Mouse (Mus musculus) common myeloid progenitor, adult 5-6 weeks (primary cell): Measurements from ENCODE around the gene Pacs1. TPM values are rescaled to one million over a fixed set of nuclear protein-coding genes. Genes with fewer than 3 reads are reported as not detected.
A peak's percentile ranks its signal among the peaks of the same experiment; 100 is the strongest.
"Not testable (repeated sequence)": the region's sequence is repeated elsewhere in the genome, so short reads cannot be mapped to it uniquely, and the experiment has no call there.

ENCODE experiments used
- ATAC-seq: replicated peaks from 2 replicates; pipeline ENCODE4 v1.8.0; 2016; ENCODE audit warnings: low read depth, mild to moderate bottlenecking, moderate TSS enrichment, inconsistent platforms; ENCODE audit not compliant: poor library complexity, severe bottlenecking
- total RNA-seq: library from RNA; stranded (forward); fragments of 200-1000, 187-1606 nt; gene quantifications from 2 replicates; pipeline ENCODE4 v1.2.3, GENCODE M21; 2017

Pacs1 gene
- total RNA-seq, 1 experiment from 2014 or later = 20.6 TPM

DNA sequence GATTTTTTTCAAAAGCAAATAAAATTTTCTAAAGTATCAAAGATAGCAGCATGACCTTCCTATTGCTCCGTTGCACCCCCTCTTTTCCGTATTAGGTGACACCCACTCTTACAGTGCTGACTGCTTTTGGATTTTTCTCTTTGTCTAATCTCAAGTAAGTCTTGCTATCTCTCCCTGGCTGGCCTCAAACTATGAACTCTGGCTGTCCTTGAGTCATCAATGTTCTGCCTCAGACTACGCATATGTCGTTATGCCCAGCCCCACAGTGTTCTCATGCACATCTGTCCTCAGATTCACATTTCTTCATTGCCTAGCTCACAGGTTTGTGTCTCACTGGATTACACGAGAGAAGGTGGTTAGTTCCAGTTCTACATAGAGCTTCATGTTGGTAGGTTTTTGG, 3.5 kb downstream of the Pacs1 start:
- ATAC-seq = no peak

GRCm38 (mm10) chr19:5268875-5269274, 4.0 kb downstream of the Pacs1 start:
- no peak for ATAC-seq

GRCm38 (mm10) chr19:5268017-5268416, 4.9 kb downstream of the Pacs1 start:
- ATAC-seq = peak; percentile 30; the same call in 1 of the 2 replicates

- peak; percentile 43; the same call in 1 of the 2 replicates for ATAC-seq
Measured at GRCm38 (mm10) chr19:5267015-5267414, 5.9 kb downstream of the Pacs1 start.

GRCm38 (mm10) chr19:5257140-5257539, 15.8 kb downstream of the Pacs1 start:
- peak; percentile 80; the same call in 1 of the 2 replicates for ATAC-seq

GRCm38 (mm10) chr19:5236981-5237380, 35.9 kb downstream of the Pacs1 start:
- ATAC-seq = not testable (repeated sequence)

- no peak for ATAC-seq
Measured at GRCm38 (mm10) chr19:5232696-5233095, 40.2 kb downstream of the Pacs1 start.

DNA sequence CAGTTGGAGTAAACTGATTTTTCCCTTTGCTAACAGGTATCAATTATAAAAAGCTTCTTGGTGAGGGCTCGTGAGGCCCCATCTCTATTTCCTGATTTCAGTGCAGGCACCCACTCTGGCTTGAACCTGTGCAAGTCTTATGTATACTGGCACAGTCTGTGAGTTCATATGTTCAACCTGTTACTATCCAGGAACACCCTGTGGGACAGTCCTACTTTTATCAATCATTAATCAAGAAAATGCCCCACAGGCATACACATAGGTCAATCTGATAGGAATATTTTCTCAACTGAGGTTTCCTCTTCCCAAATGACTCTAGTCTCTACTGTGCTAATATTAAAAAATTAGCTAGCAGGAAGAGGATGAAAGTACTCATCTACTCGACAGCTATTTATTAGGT, 42.8 kb downstream of the Pacs1 start:
- no peak for ATAC-seq

DNA sequence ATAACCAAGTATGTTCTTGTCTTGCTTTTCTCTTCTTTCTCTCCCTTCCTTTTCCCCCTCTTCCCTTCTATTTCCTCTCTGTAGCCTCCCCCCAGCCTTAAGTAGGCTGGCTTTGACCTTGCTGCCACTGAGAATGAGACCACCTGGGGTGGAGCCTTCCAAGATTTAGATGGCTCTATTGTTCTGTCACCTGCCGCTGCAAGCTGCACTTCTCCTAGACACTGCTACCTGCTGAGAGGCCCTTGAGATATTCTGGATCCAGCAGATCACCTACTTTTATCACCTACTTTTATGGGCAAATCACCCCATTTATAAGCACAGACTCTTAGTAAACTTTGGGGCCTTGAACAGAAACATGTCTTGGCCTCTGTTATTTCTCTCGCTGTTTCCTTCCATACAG, 48.3 kb downstream of the Pacs1 start:
- ATAC-seq = no peak

GRCm38 (mm10) chr19:5224077-5224476, 48.8 kb downstream of the Pacs1 start:
- no peak for ATAC-seq

DNA sequence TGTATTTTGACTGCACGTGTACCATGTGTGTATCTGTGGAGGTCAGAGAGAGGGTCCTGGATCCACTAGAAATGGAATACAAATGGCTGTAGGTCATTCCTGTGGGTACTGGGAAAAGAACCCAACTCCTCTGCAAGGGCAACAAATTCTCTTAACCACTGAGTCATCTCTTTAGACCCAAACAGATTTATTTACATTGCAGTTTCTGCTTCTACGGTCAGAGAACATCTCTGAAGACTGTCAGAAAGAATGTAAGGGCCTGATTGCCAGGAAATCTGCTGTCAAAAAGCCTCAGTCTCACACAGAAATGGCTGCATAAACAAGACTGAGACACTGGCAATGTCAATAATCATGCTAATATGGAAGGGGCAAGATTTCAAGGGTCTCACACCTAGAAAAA, 51.0 kb downstream of the Pacs1 start:
- no peak for ATAC-seq

GRCm38 (mm10) chr19:5221219-5221723, 51.6 kb downstream of the Pacs1 start:
- ATAC-seq = not testable (repeated sequence)

- no peak for ATAC-seq
Measured at GRCm38 (mm10) chr19:5220389-5220788, 52.5 kb downstream of the Pacs1 start.

DNA sequence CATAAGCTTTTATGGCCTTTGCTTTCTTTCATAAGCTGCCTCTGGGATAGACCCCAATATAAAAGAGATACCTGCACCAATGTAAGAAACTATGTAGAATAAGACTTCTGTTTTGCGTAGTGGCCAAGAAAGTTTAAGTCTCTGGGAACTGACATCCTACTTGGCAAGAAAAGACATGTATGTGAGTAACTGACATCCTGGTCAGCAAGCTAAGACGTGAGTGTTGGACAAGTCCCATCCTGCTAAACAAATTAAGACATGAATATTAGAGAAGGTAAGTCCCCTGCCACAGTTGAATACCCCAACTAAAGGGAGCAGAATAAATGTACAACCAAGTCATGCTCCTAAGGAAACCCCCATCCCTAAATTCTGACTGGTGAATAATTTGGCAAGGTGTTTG, 71.2 kb downstream of the Pacs1 start:
- no peak for ATAC-seq

- not testable (repeated sequence) for ATAC-seq
Measured at GRCm38 (mm10) chr19:5200617-5201016, 72.3 kb downstream of the Pacs1 start.

GRCm38 (mm10) chr19:5198553-5198952, 74.4 kb downstream of the Pacs1 start:
- ATAC-seq = 0 out of 2 replicates have a peak, but pooled peaks have one; percentile 32

DNA sequence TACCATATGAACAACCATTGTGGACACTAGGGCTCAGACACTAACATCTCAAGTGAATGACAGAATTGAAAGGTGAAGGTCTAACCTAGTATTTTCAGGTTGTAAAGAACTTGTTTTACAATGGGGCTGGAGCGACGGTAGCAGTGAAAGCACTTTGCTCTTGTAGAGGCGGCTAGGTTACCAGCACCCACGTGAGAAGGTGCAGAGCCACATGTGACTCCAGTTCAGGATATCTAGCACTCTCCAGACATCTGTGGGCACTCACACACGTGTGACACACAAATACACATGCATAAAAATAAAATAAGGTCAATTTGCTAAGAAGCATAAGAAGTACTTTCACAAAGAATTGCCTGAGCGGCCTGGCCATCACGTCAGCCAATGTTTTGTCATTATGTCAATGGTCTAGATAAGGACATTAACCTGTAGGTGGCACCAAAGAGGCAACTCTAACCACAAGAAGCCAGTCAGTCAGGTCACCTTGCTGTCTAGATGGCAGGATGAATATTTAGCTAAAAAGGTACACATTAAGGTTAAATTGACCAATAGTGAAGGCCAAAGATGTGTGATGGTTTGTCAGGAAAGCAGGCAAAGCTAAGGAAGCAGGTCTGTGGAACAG, 77.4 kb downstream of the Pacs1 start:
- ATAC-seq = peak; percentile 87

DNA sequence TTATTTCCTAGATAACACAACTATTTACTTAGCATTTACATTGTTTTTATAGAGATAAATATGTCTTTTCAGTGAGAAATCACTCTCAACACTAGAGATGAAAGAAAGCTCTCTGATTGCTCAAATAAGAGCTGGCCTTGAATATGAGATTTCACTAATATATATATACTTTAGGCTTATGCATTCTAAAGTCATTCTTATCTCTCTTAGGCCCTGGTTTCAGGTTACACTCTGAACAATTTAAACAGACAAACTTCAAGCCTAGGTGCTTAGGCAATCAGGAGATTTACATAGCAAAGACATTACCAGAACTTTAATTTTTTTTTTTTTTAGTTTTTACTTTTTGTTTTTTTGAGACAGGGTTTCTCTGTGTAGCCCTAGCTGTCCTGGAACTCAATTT, 80.5 kb downstream of the Pacs1 start:
- ATAC-seq = no peak

GRCm38 (mm10) chr19:5187439-5187838, 85.5 kb downstream of the Pacs1 start:
- ATAC-seq = no peak

GRCm38 (mm10) chr19:5181926-5182325, 91.0 kb downstream of the Pacs1 start:
- ATAC-seq = no peak

DNA sequence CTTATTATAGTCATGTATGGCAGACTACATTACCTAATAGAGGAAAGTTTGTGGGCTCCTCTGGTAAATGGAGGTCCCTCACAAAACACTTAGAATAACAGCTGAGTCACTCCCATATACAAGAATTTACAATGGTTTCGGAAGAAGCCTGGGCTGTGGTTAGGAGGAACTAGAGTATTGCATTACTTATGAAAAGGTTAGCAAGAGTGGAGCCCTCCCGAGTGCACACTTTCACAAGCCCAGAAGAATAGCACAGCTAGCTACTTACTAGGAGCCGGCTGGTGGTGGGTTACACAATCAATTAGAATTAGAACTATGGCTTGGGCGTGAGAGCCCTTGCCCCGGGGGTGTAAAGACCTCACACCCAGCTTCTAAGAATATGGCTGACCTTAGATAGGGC, 94.3 kb downstream of the Pacs1 start:
- ATAC-seq = peak; percentile 93

- ATAC-seq = no peak
Measured at GRCm38 (mm10) chr19:5170430-5170829, 102.5 kb downstream of the Pacs1 start.
